Mouse (Mus musculus): ENCODE data around the gene Rap1gap. TPM values are rescaled to one million over a fixed set of nuclear protein-coding genes. Genes with fewer than 3 reads are reported as not detected.

The Rap1gap gene
- total RNA-seq, 2 experiments from 2014 or later: 263 to 285 TPM

- DNase-seq (ENCODE audit: extremely low spot score in 1 of 2, low spot score in 1 of 2): no peak
Observed at GRCm38 (mm10) chr4:137768831-137769230, 104.3 kb downstream of the Rap1gap start.

GRCm38 (mm10) chr4:137769635-137770034 lies 105.1 kb downstream of the Rap1gap start:
- no peak for DNase-seq (ENCODE audit: extremely low spot score in 1 of 2, low spot score in 1 of 2)

GRCm38 (mm10) chr4:137770901-137771612 lies 106.5 kb downstream of the Rap1gap start:
- no peak for DNase-seq (ENCODE audit: extremely low spot score in 1 of 2, low spot score in 1 of 2)

GRCm38 (mm10) chr4:137771749-137772148 lies 107.2 kb downstream of the Rap1gap start:
- DNase-seq (ENCODE audit: extremely low spot score in 1 of 2, low spot score in 1 of 2): no peak

GRCm38 (mm10) chr4:137772438-137773056 lies 108.0 kb downstream of the Rap1gap start:
- no peak for DNase-seq (ENCODE audit: extremely low spot score in 1 of 2, low spot score in 1 of 2)

GRCm38 (mm10) chr4:137773369-137773899 lies 108.9 kb downstream of the Rap1gap start:
- DNase-seq (ENCODE audit: extremely low spot score in 1 of 2, low spot score in 1 of 2): no peak

- DNase-seq (ENCODE audit: extremely low spot score in 1 of 2, low spot score in 1 of 2): no peak
Observed at GRCm38 (mm10) chr4:137774013-137774412, 109.5 kb downstream of the Rap1gap start.

- no peak for DNase-seq (ENCODE audit: extremely low spot score in 1 of 2, low spot score in 1 of 2)
Observed at GRCm38 (mm10) chr4:137774505-137774904, 110.0 kb downstream of the Rap1gap start.

- no peak for DNase-seq (ENCODE audit: extremely low spot score in 1 of 2, low spot score in 1 of 2)
Observed at GRCm38 (mm10) chr4:137777866-137778265, 113.3 kb downstream of the Rap1gap start.

GRCm38 (mm10) chr4:137778397-137779184 lies 114.1 kb downstream of the Rap1gap start:
- DNase-seq (ENCODE audit: extremely low spot score in 1 of 2, low spot score in 1 of 2): no peak

Other genes with a start within 250 kb of the Rap1gap start
- not detected for gene Cela3b, start 234.2 kb upstream of the Rap1gap start, total RNA-seq (2021)
- not detected for gene 1700013G24Rik, start 211.4 kb upstream of the Rap1gap start, total RNA-seq (2021)
- 10 to 100 TPM in 1 of 2 experiments, 1 to 10 TPM in 1; 5.6 to 10.8 TPM for gene Hspg2, start 196.0 kb upstream of the Rap1gap start, total RNA-seq (2021)
- gene Ldlrad2, start 90.2 kb upstream of the Rap1gap start, total RNA-seq (2021): not detected
- 100 to 1,000 TPM; 105 to 147 TPM for gene Usp48, start 71.0 kb upstream of the Rap1gap start, total RNA-seq (2021)
- gene Alpl, start 131.7 kb downstream of the Rap1gap start, total RNA-seq (2021): 1 to 10 TPM; 4.9 to 6.4 TPM
- gene Ece1, start 197.5 kb downstream of the Rap1gap start, total RNA-seq (2021): 10 to 100 TPM; 50.3 to 52.3 TPM

Measured in layer of hippocampus, postnatal 25 days (tissue).